In genomic region chr6:114087106-114087505, GRCm38 (mm10) we compare ENCODE assay signal across 10 mouse cellular contexts. TPM values are rescaled to one million over a fixed set of nuclear protein-coding genes. Genes with fewer than 3 reads are reported as not detected.
A peak's percentile ranks its signal among the peaks of the same experiment; 100 is the strongest.
DNase-seq lines count a peak whose midpoint lies in the region; ATAC-seq and TF ChIP-seq lines count a peak whose summit lies in the region.
"Had no signal": no experiment of that assay in that cellular context is flagged by ENCODE, and none has a peak within 500 bp of the region (broad histone marks: within the 10 kb centered on the region; RNA-seq: fewer than 3 reads in every experiment).

No protein-coding gene starts in this region.

- H3K4me1 ChIP-seq in kidney, embryonic 14.5 days (ENCODE audit: control insufficient read depth, insufficient read depth, low read length) = no peaks in the 10 kb centered on the region
- no peaks in the 10 kb centered on the region for H3K4me1 ChIP-seq in ES-E14 (ENCODE audit: control insufficient read depth in 2 of 2, insufficient read depth in 2 of 2, low read length in 2 of 2, poor library complexity in 1 of 2)
- H3K4me1 ChIP-seq in limb, embryonic 14.5 days (ENCODE audit: control insufficient read depth, insufficient read depth, low read length) = no peaks in the 10 kb centered on the region

- no peak overlapping the region for H3K4me3 ChIP-seq in kidney, embryonic 14.5 days (ENCODE audit: low read length)
- no peak overlapping the region for H3K4me3 ChIP-seq in ES-E14 (ENCODE audit: insufficient read depth in 1 of 2, low read depth in 1 of 2, low read length in 2 of 2, poor library complexity in 1 of 2, severe bottlenecking in 1 of 2)
- H3K4me3 ChIP-seq in limb, embryonic 14.5 days (replicated peaks; ENCODE audit: low read length) = no peak overlapping the region

- no peaks in the 10 kb centered on the region for H3K27me3 ChIP-seq in kidney, embryonic 14.5 days (ENCODE audit: control insufficient read depth, insufficient read depth, low read length)
- H3K27me3 ChIP-seq in limb, embryonic 14.5 days (ENCODE audit: control insufficient read depth, insufficient read depth, low read length) = no peaks in the 10 kb centered on the region

- H3K36me3 ChIP-seq in kidney, embryonic 14.5 days (ENCODE audit: control insufficient read depth, insufficient read depth, low read length) = no peaks in the 10 kb centered on the region
- no peaks in the 10 kb centered on the region for H3K36me3 ChIP-seq in ES-E14 (ENCODE audit: control insufficient read depth, insufficient read depth, low read length, poor library complexity, severe bottlenecking)
- H3K36me3 ChIP-seq in limb, embryonic 14.5 days (ENCODE audit: control insufficient read depth, insufficient read depth, low read length) = no peaks in the 10 kb centered on the region

- 21% methylated on average over 7 of the region's 7 CpGs for WGBS in kidney, embryonic 14.5 days
- WGBS in limb, embryonic 14.5 days = 22% methylated on average over 7 of the region's 7 CpGs

- H3K9me3 ChIP-seq in kidney, embryonic 14.5 days (ENCODE audit: control insufficient read depth, low read length) = no peaks in the 10 kb centered on the region
- H3K9me3 ChIP-seq in ES-E14 (ENCODE audit: control insufficient read depth, insufficient read depth, low read depth, low read length) = no peaks in the 10 kb centered on the region
- no peaks in the 10 kb centered on the region for H3K9me3 ChIP-seq in limb, embryonic 14.5 days (ENCODE audit: control insufficient read depth, low read length)

- in situ Hi-C loops in ES-E14 (cut with MboI; ENCODE audit: low sequenced_read_pairs in 2 of 2, unreplicated experiment in 2 of 2) = loop anchor here in 1 of 2 experiments (10.0 kb wide), 1 partner anchor 258 kb away; no protein-coding TSS in a partner anchor

- H3K4me2 ChIP-seq in kidney, embryonic 14.5 days (replicated peaks; ENCODE audit: low read depth, low read length) = no peak overlapping the region
- no peak overlapping the region for H3K4me2 ChIP-seq in limb, embryonic 14.5 days (replicated peaks; ENCODE audit: low read depth, low read length, severe bottlenecking)

- TF ChIP-seq POLR2A in limb, embryonic 14.5 days (IDR thresholded peaks at IDR 0.05; ENCODE audit: borderline replicate concordance, extremely low read depth, insufficient read depth, insufficient read length) = no peak

- H3K27ac ChIP-seq in kidney, embryonic 14.5 days (ENCODE audit: low read depth, low read length) = no peak overlapping the region
- H3K27ac ChIP-seq in ES-E14 (ENCODE audit: insufficient read depth, low read depth, low read length, poor library complexity, severe bottlenecking) = no peak overlapping the region
- H3K27ac ChIP-seq in limb, embryonic 14.5 days (replicated peaks; ENCODE audit: low read depth, low read length) = no peak overlapping the region

- no peak overlapping the region for H3K9ac ChIP-seq in kidney, embryonic 14.5 days (ENCODE audit: low read depth, low read length)
- H3K9ac ChIP-seq in ES-E14 (ENCODE audit: insufficient read depth, low read depth, low read length, poor library complexity, severe bottlenecking) = no peak overlapping the region
- no peak overlapping the region for H3K9ac ChIP-seq in limb, embryonic 14.5 days (ENCODE audit: low read depth, low read length, severe bottlenecking)

- no peak for ATAC-seq in kidney, embryonic 14.5 days (ENCODE audit: low FRiP score, low TSS enrichment)
- ATAC-seq in limb, embryonic 14.5 days (ENCODE audit: low FRiP score, low read depth) = no peak
- no peak for ATAC-seq in erythroblast, adult 5-6 weeks (replicated peaks; ENCODE audit: low FRiP score, poor library complexity, severe bottlenecking)

- peak; percentile 15 for DNase-seq in kidney, adult 18-20 months
- peak; percentile 54 for DNase-seq in ES-E14 (ENCODE audit: low read depth, low spot score)
- peak; percentile 41 to 66 for DNase-seq in adrenal gland, postnatal 36 days
- peak; percentile 75 for DNase-seq in limb, embryonic 14.5 days (ENCODE audit: low spot score)
- no peak for DNase-seq in cerebellum, postnatal 4 days (ENCODE audit: low spot score in 2 of 2)
- no peak for DNase-seq in frontal cortex, postnatal 10 days (ENCODE audit: low spot score in 2 of 2)

TF ChIP-seq in ES-E14, 5 proteins besides CTCF, POLR2A, EP300 and RAD21:
- TF ChIP-seq MAFK (IDR thresholded peaks at IDR 0.05; ENCODE audit: insufficient read depth, low read depth, low read length) (no peak), HCFC1 (IDR thresholded peaks at IDR 0.05; ENCODE audit: borderline replicate concordance, insufficient read depth, low read length) (no peak), CHD2 (IDR thresholded peaks at IDR 0.05; ENCODE audit: low read depth, low read length) (no peak), ZNF384 (IDR thresholded peaks at IDR 0.05; ENCODE audit: low read depth, low read length) (no peak), ZC3H11A (IDR thresholded peaks at IDR 0.05; ENCODE audit: borderline replicate concordance, low read depth, low read length) (no peak)
TF ChIP-seq in ES-E14: peak in this region for 0.

RNA-seq across cellular contexts. Expression of gene Slc6a11, which starts 43.9 kb away (rescaled TPM):
- polyA plus RNA-seq in kidney, embryonic 14.5 days (2014; fragmentation: Nextera tagmentation; extraction: Ambion mirVana) = 0.11 TPM in 2 replicates
- total RNA-seq in ES-E14 (2012; rRNA removed) = 0.05 and 0.13 TPM in 2 replicates
- total RNA-seq in adrenal gland, postnatal 36 days (2021) = under 1 TPM in 1 of 2 experiments, not detected in 1; 0.13 TPM
- 0.11 and 0.15 TPM in 2 replicates for polyA plus RNA-seq in limb, embryonic 14.5 days (2012; rRNA removed)
- polyA plus RNA-seq in limb, embryonic 14.5 days (2014; fragmentation: Nextera tagmentation; extraction: Ambion mirVana) = 0.11 TPM in 1 of 2 replicates, not detected in the other
- total RNA-seq in erythroblast, adult 5-6 weeks (2015; ENCODE audit: low replicate concordance) = not detected in 2 replicates
- total RNA-seq in erythroblast, adult 5-6 weeks (2017; ENCODE audit: low replicate concordance) = 0.14 TPM in 1 of 2 replicates, not detected in the other
- polyA plus RNA-seq: gonadal fat pad, adult 2 months; liver, embryonic 16.5 days had no signal

RNA-seq across cellular contexts. Expression of gene Atp2b2, which starts 44.7 kb away (rescaled TPM):
- polyA plus RNA-seq in kidney, embryonic 14.5 days (2014; fragmentation: Nextera tagmentation; extraction: Ambion mirVana) = 0.29 and 0.47 TPM in 2 replicates
- total RNA-seq in ES-E14 (2012; rRNA removed) = 0.67 and 1.3 TPM in 2 replicates
- 1 to 10 TPM; 3.9 to 6.1 TPM for total RNA-seq in adrenal gland, postnatal 36 days (2021)
- 0.08 and 0.09 TPM in 2 replicates for polyA plus RNA-seq in limb, embryonic 14.5 days (2012; rRNA removed)
- 0.11 TPM in 1 of 2 replicates, not detected in the other for polyA plus RNA-seq in limb, embryonic 14.5 days (2014; fragmentation: Nextera tagmentation; extraction: Ambion mirVana)
- not detected in 2 replicates for total RNA-seq in erythroblast, adult 5-6 weeks (2015; ENCODE audit: low replicate concordance)
- under 0.01 and 0.14 TPM in 2 replicates for total RNA-seq in erythroblast, adult 5-6 weeks (2017; ENCODE audit: low replicate concordance)

Comparison
In these comparisons a context has a peak if more than half of its experiments do, and no peak if none do; other contexts are left out.
1. DNase-seq: peak in kidney, adult 18-20 months (single experiment), ES-E14 (single experiment), adrenal gland, postnatal 36 days (2 of 2) and limb, embryonic 14.5 days (single experiment); none in cerebellum, postnatal 4 days (0 of 2) and frontal cortex, postnatal 10 days (0 of 2).